Mouse (Mus musculus) hindbrain, embryonic 14.5 days (tissue): ENCODE measurements at regions not wholly inside any gene's neighbourhood (a gene's known extent, or its start where the extent isn't known, plus 50 kb on each side); places are given as distances from the start of the nearest gene placed in this dataset.
"Not testable (repeated sequence)": the region's sequence is repeated elsewhere in the genome, so short reads cannot be mapped to it uniquely, and the experiment has no call there.

Experiments used
- ATAC-seq: fragments of 200-750 bp; cut with Nextera tagmentation; 2 replicates; pipeline ENCODE4 v1.8.0; 2017; ENCODE audit warnings: moderate number of reproducible peaks, mild to moderate bottlenecking, moderate TSS enrichment, moderate library complexity; ENCODE audit not compliant: low FRiP score
- DNase-seq: peaks from one replicate; pipeline ENCODE4 v3.0.0-alpha.2; 2015; ENCODE audit warnings: low spot score
- H3K27ac ChIP-seq: fragments of 300-500 bp; sonication (generic); 2 replicates; pipeline ENCODE4 v1.5.1; 2014; ENCODE audit warnings: mild to moderate bottlenecking, moderate library complexity
- H3K27me3 ChIP-seq: fragments of 300-500 bp; sonication (generic); 2 replicates; pipeline ENCODE4 v1.6.1; 2014; ENCODE audit warnings: mild to moderate bottlenecking, low read length, mixed read lengths; ENCODE audit not compliant: control insufficient read depth, insufficient read depth
- H3K36me3 ChIP-seq: fragments of 300-500 bp; sonication (generic); replicated peaks from 2 replicates; pipeline ENCODE4 v1.6.1; 2014; ENCODE audit not compliant: control insufficient read depth, insufficient read depth
- H3K4me1 ChIP-seq: fragments of 300-500 bp; sonication (generic); replicated peaks from 2 replicates; pipeline ENCODE4 v1.6.1; 2014; ENCODE audit warnings: antibody characterized with exemption, low read length, mixed read lengths; ENCODE audit not compliant: control insufficient read depth, insufficient read depth
- H3K4me2 ChIP-seq: fragments of 300-500 bp; sonication (generic); replicated peaks from 2 replicates; pipeline ENCODE4 v1.6.1; 2014; ENCODE audit warnings: mild to moderate bottlenecking, moderate library complexity
- H3K4me3 ChIP-seq: fragments of 300-500 bp; sonication (generic); replicated peaks from 2 replicates; pipeline ENCODE4 v1.5.1; 2014; ENCODE audit warnings: mild to moderate bottlenecking, low read length
- H3K9ac ChIP-seq: fragments of 300-500 bp; sonication (generic); 2 replicates; pipeline ENCODE4 v1.6.1; 2014
- H3K9me3 ChIP-seq: fragments of 300-500 bp; sonication (generic); 2 replicates; pipeline ENCODE4 v1.6.1; 2016; ENCODE audit warnings: low read length; ENCODE audit not compliant: control insufficient read depth
- WGBS: fragments of 180-500 bp; shearing (Covaris S2); extraction: QIAGEN DNeasy Blood & Tissue Kit; methylation state at CpG from one replicate; pipeline ENCODE4 v1.1.7; 2014; 5-methylcytosine and 5-hydroxymethylcytosine counted together

GRCm38 (mm10) chr7:73069352-73069751 lies 306.0 kb upstream of the Rgma start:
- H3K9me3 ChIP-seq, result no peaks in the 10 kb centered on the region
- no peaks in the 10 kb centered on the region for H3K4me1 ChIP-seq
- H3K36me3 ChIP-seq, result no peaks in the 10 kb centered on the region
- H3K4me3 ChIP-seq, result no peak overlapping the region
- H3K4me2 ChIP-seq, result no peak overlapping the region
- WGBS, result 84% methylated on average over 4 of the region's 4 CpGs
- DNase-seq (no peak), ATAC-seq (no peak)
- H3K9ac ChIP-seq, result no peak overlapping the region
- no peak overlapping the region for H3K27ac ChIP-seq
- H3K27me3 ChIP-seq, result no peaks in the 10 kb centered on the region

DNA sequence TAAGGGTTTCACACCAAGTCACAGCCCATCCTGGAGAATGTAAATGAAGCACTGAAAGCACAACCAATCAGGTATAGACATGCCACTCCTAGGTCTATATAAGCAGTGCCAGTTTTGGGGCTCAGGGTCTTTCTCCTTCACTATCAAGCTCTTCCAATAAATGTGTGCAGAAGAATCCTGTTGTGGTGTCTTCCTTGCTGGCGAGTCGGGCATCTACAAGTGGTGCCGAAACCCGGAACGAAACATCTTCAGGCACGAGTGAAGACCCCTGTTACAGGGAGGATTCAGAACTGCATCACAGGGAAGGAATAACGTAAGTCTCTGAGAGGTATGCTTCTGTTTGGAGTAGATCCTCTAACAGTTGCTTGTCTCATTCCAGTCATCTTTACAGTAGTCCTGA lies 299.9 kb upstream of the Rgma start:
- not testable (repeated sequence) for H3K4me2 ChIP-seq
- 95% methylated on average over 7 of the region's 7 CpGs for whole genome bisulfite sequencing

DNA sequence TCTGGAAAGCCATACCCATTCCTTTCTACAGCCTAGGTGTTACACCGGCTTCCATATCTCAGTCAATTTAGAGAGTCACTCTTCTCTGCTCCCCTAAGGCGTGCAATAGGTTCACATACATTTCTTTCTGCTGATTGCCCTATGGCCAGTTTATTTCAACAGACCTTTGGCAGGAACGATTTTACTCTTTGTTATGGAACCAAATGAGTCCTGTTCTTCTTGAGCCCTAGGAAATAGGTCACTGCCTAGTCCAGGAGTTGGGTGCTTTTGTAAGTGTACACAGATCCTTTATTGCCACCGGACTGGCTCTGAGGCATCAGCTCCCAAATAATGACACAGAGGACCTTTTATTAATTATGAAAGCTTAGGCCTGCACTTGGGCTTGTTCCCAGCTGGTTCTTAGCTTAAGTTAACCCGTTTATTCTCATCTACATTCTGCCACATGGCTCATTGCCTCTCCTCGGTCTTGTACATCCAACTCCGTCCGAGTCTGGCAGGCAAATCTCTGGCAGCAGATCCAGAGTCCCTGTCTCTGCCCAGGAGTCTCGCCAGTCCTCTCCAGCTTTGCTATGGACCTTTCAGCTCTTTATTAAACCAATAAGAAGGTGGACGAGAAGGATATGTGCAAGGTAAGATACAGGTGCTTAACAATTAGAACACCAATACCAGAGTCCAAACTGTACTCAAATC lies 287.7 kb upstream of the Rgma start:
- WGBS, result 76% methylated on average over 10 of the region's 10 CpGs
- H3K4me1 ChIP-seq, result no peaks in the 10 kb centered on the region
- no peaks in the 10 kb centered on the region for H3K9me3 ChIP-seq
- H3K4me2 ChIP-seq, result no peak overlapping the region
- H3K9ac ChIP-seq, result no peak overlapping the region
- no peaks in the 10 kb centered on the region for H3K36me3 ChIP-seq
- ATAC-seq (no peak), DNase-seq (no peak)
- H3K4me3 ChIP-seq, result no peak overlapping the region
- H3K27ac ChIP-seq, result no peak overlapping the region
- H3K27me3 ChIP-seq, result no peaks in the 10 kb centered on the region

More for the DNA sequence above, 299.9 kb upstream of the Rgma start:
- ATAC-seq, H3K4me1 ChIP-seq, H3K9ac ChIP-seq, H3K9me3 ChIP-seq, DNase-seq, H3K27ac ChIP-seq, H3K27me3 ChIP-seq, H3K36me3 ChIP-seq, H3K4me3 ChIP-seq: not testable (repeated sequence)

DNA sequence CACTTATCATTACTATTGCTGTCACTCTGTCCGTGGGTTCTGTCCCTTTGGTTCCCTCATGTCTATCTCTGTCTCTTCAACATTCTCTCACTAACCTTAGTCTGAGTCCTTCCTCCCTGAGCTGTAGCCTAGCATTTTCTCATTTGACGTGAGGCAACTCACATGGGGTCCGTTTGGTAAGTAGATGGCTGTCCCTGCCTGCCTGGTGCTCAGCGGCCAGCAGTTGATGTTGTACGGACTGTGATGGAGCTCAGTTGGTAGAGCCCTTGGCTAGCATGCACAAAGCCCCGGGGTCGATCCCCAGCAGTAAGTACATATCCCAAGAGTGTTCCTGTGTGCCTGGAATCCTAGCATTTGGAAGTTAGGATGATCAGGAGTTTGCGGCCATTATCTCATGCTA lies 287.0 kb upstream of the Rgma start:
- no peak overlapping the region for H3K27ac ChIP-seq
- WGBS, result 93% methylated on average over 8 of the region's 8 CpGs
- no peaks in the 10 kb centered on the region for H3K4me1 ChIP-seq
- no peaks in the 10 kb centered on the region for H3K36me3 ChIP-seq
- no peak overlapping the region for H3K9ac ChIP-seq
- H3K9me3 ChIP-seq, result no peaks in the 10 kb centered on the region
- ATAC-seq (no peak), DNase-seq (no peak)
- no peak overlapping the region for H3K4me3 ChIP-seq
- no peaks in the 10 kb centered on the region for H3K27me3 ChIP-seq
- no peak overlapping the region for H3K4me2 ChIP-seq

DNA sequence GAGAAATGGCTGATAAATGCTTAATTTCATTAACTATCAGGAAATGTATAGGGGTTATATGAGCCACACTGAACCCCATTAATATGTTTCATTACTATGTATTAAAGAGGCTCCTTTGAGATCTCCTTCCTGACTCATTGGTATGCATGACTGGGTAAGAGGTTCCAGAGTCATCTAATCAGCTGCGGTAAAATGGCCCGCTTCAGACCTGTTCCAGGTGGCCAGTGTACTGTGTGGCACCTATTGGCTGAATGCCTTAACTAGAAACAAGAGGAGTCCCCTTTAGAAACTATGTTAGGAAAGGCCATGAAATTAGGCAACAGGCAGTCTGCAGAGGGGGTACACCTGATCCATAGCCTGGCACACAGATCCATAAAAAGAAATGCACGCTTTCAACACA lies 283.6 kb upstream of the Rgma start:
- no peak for DNase-seq

GRCm38 (mm10) chr7:73094059-73094458 lies 281.2 kb upstream of the Rgma start:
- no peak overlapping the region for H3K4me2 ChIP-seq
- no peak for DNase-seq
- ATAC-seq, result no peak

More for the DNA sequence above, 283.6 kb upstream of the Rgma start:
- 59% methylated on average over 3 of the region's 3 CpGs for WGBS
- Histone ChIP-seq H3K27me3 (no peaks in the 10 kb centered on the region), H3K4me2 (no peak overlapping the region), H3K36me3 (no peaks in the 10 kb centered on the region), H3K4me1 (no peaks in the 10 kb centered on the region), H3K4me3 (no peak overlapping the region), H3K9ac (no peak overlapping the region), H3K9me3 (no peaks in the 10 kb centered on the region), H3K27ac (no peak overlapping the region)
- no peak for ATAC-seq

DNA sequence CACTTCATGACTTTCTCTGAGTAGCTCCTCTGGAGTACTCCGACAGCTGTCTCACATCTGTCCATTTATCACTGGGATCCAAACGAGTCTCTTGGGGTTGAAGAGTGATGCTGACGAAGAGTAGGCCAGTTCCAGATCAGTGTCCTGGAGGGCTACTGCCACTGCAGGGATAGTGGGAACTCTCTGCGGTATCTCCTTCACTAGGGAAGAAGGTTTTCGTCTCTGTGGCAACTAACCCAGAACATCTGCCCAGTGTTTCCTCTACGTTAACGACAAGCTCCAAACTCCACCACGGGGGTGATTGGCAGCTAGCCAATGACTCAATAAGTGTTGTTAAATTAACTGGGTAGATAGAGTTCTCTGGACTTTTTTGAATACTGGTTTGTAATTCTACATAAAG lies 256.4 kb upstream of the Rgma start:
- H3K36me3 ChIP-seq, result no peaks in the 10 kb centered on the region
- no peak overlapping the region for H3K9ac ChIP-seq
- H3K9me3 ChIP-seq, result no peaks in the 10 kb centered on the region
- DNase-seq (no peak), ATAC-seq (no peak)
- H3K4me3 ChIP-seq, result no peak overlapping the region
- WGBS, result 52% methylated on average over 8 of the region's 8 CpGs
- H3K27ac ChIP-seq, result no peak overlapping the region
- no peaks in the 10 kb centered on the region for H3K4me1 ChIP-seq
- H3K4me2 ChIP-seq, result no peak overlapping the region
- H3K27me3 ChIP-seq, result no peaks in the 10 kb centered on the region

More at GRCm38 (mm10) chr7:73094059-73094458, 281.2 kb upstream of the Rgma start:
- Histone ChIP-seq H3K27me3 (no peaks in the 10 kb centered on the region), H3K36me3 (no peaks in the 10 kb centered on the region), H3K27ac (no peak overlapping the region), H3K4me3 (no peak overlapping the region), H3K9ac (no peak overlapping the region), H3K9me3 (no peaks in the 10 kb centered on the region), H3K4me1 (no peaks in the 10 kb centered on the region)
- 55% methylated on average over 3 of the region's 3 CpGs for WGBS

DNA sequence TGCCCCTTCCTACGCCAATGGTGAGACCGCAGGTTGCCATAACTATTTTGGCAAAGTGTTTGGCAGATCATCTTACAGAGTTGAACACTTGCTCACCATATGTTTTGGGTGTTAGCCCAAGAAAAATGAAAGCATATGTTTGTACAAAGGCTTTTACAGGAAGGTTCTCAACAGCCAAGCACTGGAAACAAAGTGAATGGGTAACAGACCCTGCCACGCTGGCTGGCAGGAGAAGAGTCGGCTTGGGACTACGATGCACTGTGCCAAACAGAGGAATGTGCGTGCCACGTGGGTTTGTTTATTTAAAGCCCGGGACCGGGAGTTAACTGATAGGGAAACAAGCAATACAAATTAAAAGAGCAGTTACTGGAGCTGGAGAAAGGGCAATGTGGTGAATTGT lies 255.0 kb upstream of the Rgma start:
- no peak for DNase-seq
- no peaks in the 10 kb centered on the region for H3K27me3 ChIP-seq

DNA sequence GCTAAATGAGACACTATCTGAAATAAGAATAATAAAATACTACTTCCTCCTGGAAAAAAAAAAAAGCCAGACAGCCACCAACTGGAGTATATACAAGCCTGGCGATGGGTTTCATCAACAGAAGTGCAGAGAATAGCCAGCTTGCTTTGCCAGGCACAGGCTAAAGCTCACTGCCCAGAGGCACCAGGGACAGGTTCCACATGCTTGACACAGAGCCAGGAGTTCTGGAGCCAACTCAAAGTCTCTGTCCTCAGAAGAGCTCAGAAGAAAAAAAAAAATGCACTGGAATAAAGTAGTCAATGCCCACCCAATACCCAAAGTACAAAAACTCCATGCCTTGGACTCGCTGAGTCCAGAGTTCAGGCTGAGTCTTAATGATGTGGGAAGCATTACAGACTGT lies 250.3 kb upstream of the Rgma start:
- no peak overlapping the region for H3K9ac ChIP-seq
- DNase-seq (no peak), ATAC-seq (no peak)
- no peak overlapping the region for H3K27ac ChIP-seq
- 63% methylated on average over 2 of the region's 2 CpGs for WGBS
- no peaks in the 10 kb centered on the region for H3K27me3 ChIP-seq
- no peaks in the 10 kb centered on the region for H3K9me3 ChIP-seq
- peaks cover 9% of the 10 kb centered on the region; the same call in 1 of the 2 replicates for H3K4me1 ChIP-seq
- H3K4me2 ChIP-seq, result no peak overlapping the region
- H3K36me3 ChIP-seq, result no peaks in the 10 kb centered on the region
- no peak overlapping the region for H3K4me3 ChIP-seq

More for the DNA sequence above, 255.0 kb upstream of the Rgma start:
- no peak overlapping the region for H3K4me3 ChIP-seq
- peaks cover under 1% of the 10 kb centered on the region; the same call in 1 of the 2 replicates for H3K4me1 ChIP-seq
- ATAC-seq, result no peak
- no peaks in the 10 kb centered on the region for H3K9me3 ChIP-seq
- H3K9ac ChIP-seq, result no peak overlapping the region
- WGBS, result 83% methylated on average over 9 of the region's 9 CpGs
- H3K27ac ChIP-seq, result no peak overlapping the region
- H3K4me2 ChIP-seq, result no peak overlapping the region
- no peaks in the 10 kb centered on the region for H3K36me3 ChIP-seq

DNA sequence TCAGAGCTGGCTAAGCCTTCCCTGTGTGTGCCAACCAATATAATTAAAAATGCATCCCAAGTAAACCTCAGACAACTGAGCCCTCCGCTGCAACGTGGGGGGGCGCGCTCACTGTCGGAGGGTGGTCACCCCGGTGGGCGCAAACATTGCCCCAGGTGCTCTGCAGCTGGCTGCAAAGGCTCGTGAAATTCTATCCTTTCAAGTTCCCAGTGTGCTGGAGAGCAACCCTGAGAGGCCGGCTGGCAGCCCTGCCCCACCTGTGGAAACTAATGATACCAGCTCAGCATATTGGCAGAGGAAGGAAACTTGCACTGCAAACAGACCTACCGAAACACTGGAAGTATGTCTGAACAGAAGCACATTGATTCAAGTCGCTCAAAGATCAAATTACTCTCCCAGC lies 249.4 kb upstream of the Rgma start:
- no peak for ATAC-seq
- Histone ChIP-seq H3K4me2 (no peak overlapping the region), H3K9me3 (no peaks in the 10 kb centered on the region), H3K9ac (no peak overlapping the region), H3K27me3 (no peaks in the 10 kb centered on the region), H3K4me3 (no peak overlapping the region), H3K4me1 (peaks cover 9% of the 10 kb centered on the region; the same call in 1 of the 2 replicates), H3K27ac (no peak overlapping the region), H3K36me3 (no peaks in the 10 kb centered on the region)
- DNase-seq, result no peak
- WGBS, result 24% methylated on average over 11 of the region's 11 CpGs
